11 mouse cellular contexts compared by ENCODE assay signal in genomic region chr6:108233070-108233469, GRCm38 (mm10). TPM values are rescaled to one million over a fixed set of nuclear protein-coding genes. Genes with fewer than 3 reads are reported as not detected.
A peak's percentile ranks its signal among the peaks of the same experiment; 100 is the strongest.
DNase-seq lines count a peak whose midpoint lies in the region; TF ChIP-seq lines count a peak whose summit lies in the region.
"Had no signal": no experiment of that assay in that cellular context is flagged by ENCODE, and none has a peak within 500 bp of the region (broad histone marks: within the 10 kb centered on the region; RNA-seq: fewer than 3 reads in every experiment).

No protein-coding gene starts in this region.

- whole genome bisulfite sequencing in liver, adult 2 months: 3% methylated on average over 6 of the region's 6 CpGs

- no peak overlapping the region for H3K9ac ChIP-seq in liver, adult 2 months (ENCODE audit: low read depth, low read length)
- H3K9ac ChIP-seq: forebrain, embryonic 13.5 days; liver, embryonic 15.5 days had no signal

- H3K79me2 ChIP-seq in liver, adult 2 months (ENCODE audit: control insufficient read depth, insufficient read depth, low read length): peaks cover 20% of the 10 kb centered on the region

- H3K4me3 ChIP-seq in liver, adult 2 months (ENCODE audit: insufficient read depth, low read depth, low read length): no peak overlapping the region
- H3K4me3 ChIP-seq: forebrain, embryonic 13.5 days; liver, embryonic 15.5 days had no signal

- peak; percentile 88 for DNase-seq in liver, adult 2 months (ENCODE audit: extremely low read depth, low read depth, low spot score)
- DNase-seq in liver: no peak
- DNase-seq in adrenal gland, adult 18-20 months (ENCODE audit: low spot score in 2 of 2): peak; percentile 62 to 76
- peak; percentile 57 to 64 for DNase-seq in heart, adult 9 months (ENCODE audit: low spot score in 2 of 2)
- peak; percentile 69 for DNase-seq in kidney, adult 9 months
- no peak for DNase-seq in right cerebral cortex, adult 2 months (ENCODE audit: low spot score in 2 of 2)
- no peak for DNase-seq in Muller cell, postnatal 12 days (ENCODE audit: inconsistent ontology term)
- DNase-seq in right cerebral cortex, postnatal 36 days (ENCODE audit: low spot score in 2 of 2): no peak
- DNase-seq: cerebellum, adult 8-10 months had no signal

- TF ChIP-seq POLR2A in liver, adult 2 months (IDR thresholded peaks at IDR 0.05; ENCODE audit: extremely low read depth, insufficient read depth, low read length): no peak

- no peak for TF ChIP-seq CTCF in liver, adult 2 months (IDR thresholded peaks at IDR 0.05; ENCODE audit: low read depth, low read length)

- no peaks in the 10 kb centered on the region for H3K27me3 ChIP-seq in liver, adult 2 months (ENCODE audit: control insufficient read depth, insufficient read depth, low read length)
- H3K27me3 ChIP-seq: forebrain, embryonic 13.5 days; liver, embryonic 15.5 days had no signal

- H3K4me1 ChIP-seq in liver, adult 2 months (ENCODE audit: control insufficient read depth, insufficient read depth, low read length): peaks cover 9% of the 10 kb centered on the region

- peaks cover 9% of the 10 kb centered on the region; the same call in 1 of the 2 replicates for H3K36me3 ChIP-seq in liver, adult 2 months (ENCODE audit: control insufficient read depth, insufficient read depth, low read length)
- H3K36me3 ChIP-seq: liver, embryonic 15.5 days had no signal

- peak overlapping the region; percentile 58 for H3K27ac ChIP-seq in liver, adult 2 months (replicated peaks; ENCODE audit: insufficient read depth, low read depth, low read length)
- H3K27ac ChIP-seq: forebrain, embryonic 13.5 days; liver, embryonic 15.5 days had no signal

RNA-seq across cellular contexts. Expression of gene Itpr1, which starts 20.2 kb away (rescaled TPM):
- 55.0 and 56.6 TPM in 2 replicates for total RNA-seq in liver, adult 2 months (2014; rRNA removed)
- 6.9 and 9.2 TPM in 2 replicates for polyA plus RNA-seq in liver, adult 2 months (2012; rRNA removed)
- total RNA-seq in adrenal gland, adult 18-20 months (2021): 100 to 1,000 TPM; 114 to 186 TPM

RNA-seq across cellular contexts. Expression of gene Sumf1, which starts 47.7 kb away (rescaled TPM):
- 23.3 and 23.6 TPM in 2 replicates for total RNA-seq in liver, adult 2 months (2014; rRNA removed)
- 20.5 and 23.8 TPM in 2 replicates for polyA plus RNA-seq in liver, adult 2 months (2012; rRNA removed)
- total RNA-seq in adrenal gland, adult 18-20 months (2021): 10 to 100 TPM; 33.1 to 42.5 TPM

Comparison
In these comparisons a context has a peak if more than half of its experiments do, and no peak if none do; other contexts are left out.
1. DNase-seq: peak in liver, adult 2 months (single experiment), adrenal gland, adult 18-20 months (2 of 2), heart, adult 9 months (2 of 2) and kidney, adult 9 months (single experiment); none in liver (single experiment), right cerebral cortex, adult 2 months (0 of 2), Muller cell, postnatal 12 days (single experiment) and right cerebral cortex, postnatal 36 days (0 of 2).